Mouse (Mus musculus) heart, postnatal 4 days (tissue): ENCODE results near the gene Tifa. TPM values are rescaled to one million over a fixed set of nuclear protein-coding genes. Genes with fewer than 3 reads are reported as not detected.
"Not testable (repeated sequence)": the region's sequence is repeated elsewhere in the genome, so short reads cannot be mapped to it uniquely, and the experiment has no call there.

ENCODE experiments used
- DNase-seq: peaks from one replicate; pipeline ENCODE4 v3.0.0; 2021
- total RNA-seq, 2 experiments: library from RNA; stranded (reverse); gene quantifications; 2 replicates each; pipeline ENCODE4 v1.2.3; 2021

Tifa gene
- total RNA-seq: 1 to 10 TPM; 2.0 to 2.1 TPM

- peak; percentile 68 for DNase-seq
Measured at GRCm38 (mm10) chr3:127789500-127790191, at the start of gene Tifa. TSS of gene Tifa (plus strand) at chr3:127789805.

GRCm38 (mm10) chr3:127741473-127741872 lies 48.1 kb upstream of the Tifa start:
- DNase-seq: no peak

GRCm38 (mm10) chr3:127743614-127744365 lies 45.8 kb upstream of the Tifa start:
- DNase-seq: no peak

DNA sequence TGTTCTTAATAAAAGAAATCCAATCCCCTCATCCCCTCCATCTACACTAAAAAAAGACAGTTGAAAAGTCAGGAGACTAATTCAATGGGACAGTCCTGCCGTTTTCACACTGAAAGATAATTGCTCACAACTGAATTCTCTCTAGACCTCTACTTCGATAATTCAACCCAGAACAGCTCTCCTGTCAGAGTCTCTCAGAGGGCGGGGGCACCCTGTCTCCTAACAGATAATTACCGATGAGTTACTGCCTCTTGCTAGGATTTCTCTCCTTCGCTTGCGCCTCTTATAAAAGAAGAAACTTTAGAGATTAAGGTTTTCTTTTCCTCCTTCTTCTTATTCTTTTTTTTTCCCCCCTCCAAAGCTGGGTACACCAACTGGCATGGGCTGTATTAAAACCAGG lies 44.1 kb upstream of the Tifa start:
- DNase-seq: no peak

DNA sequence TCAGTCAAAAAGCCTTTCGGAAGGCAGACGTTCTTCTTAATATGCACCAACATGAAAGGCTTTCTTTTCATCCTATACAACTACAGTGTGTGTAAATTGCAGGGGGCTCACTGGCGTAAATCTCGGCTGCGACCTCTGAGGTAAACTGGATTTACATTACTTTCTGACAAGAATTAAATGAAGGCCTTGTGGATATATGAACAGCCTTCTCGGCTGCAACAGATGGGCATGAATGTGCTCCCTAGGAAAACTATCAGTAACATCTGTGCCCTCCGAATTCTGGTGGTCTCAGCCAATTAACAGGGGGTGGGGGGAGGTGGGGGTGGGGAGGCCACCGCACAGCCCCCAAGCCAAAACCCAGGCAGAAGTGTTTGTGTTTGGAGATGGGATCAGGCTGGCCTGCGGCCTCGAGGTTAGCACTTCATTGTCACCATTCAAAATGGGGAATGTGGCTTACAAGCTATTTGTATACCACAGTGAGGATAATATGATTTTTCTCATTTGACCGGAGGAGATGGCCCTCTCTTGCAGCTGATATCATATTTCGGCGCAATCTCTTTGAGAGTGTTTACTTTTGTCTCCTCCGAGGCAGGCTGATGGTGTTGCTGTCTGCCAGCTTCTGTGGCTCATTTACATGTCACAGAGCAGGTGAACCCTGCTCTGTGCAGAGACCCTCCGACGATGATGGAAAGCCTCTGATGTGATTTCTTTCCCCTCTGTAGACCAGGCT lies 43.5 kb upstream of the Tifa start:
- DNase-seq: no peak

DNA sequence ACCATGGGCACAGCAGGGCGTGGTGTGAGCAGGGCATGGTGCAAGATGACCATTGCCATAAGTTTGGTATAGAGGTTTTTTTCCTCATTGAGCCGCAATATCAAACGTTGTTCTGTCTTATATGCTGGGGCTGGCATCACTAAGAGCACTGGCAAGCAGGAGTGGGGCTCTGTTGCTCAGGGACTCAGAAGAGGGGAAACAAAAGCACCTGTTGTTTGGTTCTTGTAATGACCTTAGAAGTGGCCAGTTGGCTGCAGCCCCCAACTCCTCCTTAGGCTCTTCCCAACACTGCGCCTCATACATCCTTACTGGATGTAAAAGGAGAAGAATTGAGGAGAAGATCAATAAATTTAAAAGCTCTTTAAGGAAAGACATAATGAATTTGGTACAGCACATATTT lies 41.0 kb upstream of the Tifa start:
- DNase-seq: no peak

GRCm38 (mm10) chr3:127749266-127749665 lies 40.3 kb upstream of the Tifa start:
- no peak for DNase-seq

DNA sequence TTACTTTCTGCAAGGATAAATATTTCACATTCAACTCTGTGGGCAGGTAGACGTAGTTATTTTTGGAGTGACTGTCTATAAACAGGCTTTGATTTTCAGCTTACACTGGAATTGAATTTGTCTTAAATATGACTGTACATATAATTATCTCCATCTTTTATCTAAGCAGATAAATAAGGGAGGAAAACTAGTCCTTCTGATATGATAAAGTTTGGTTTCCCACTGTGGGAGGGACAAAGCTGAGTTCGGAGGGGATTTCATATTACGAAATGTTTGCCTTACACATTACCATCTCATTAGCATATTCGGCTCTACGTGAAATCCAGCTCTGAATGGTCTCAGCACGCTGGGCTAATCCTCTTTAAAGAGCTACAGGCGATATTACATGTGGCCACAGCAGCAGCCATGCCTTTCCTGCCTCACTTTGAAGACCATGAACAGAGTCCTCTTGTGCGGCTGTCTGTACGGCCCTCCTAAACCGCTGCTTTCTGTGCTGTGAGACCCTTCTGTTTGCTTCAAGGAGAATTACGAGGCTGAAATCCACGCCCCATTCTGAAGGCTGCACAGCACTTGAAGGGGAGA lies 39.5 kb upstream of the Tifa start:
- no peak for DNase-seq

DNA sequence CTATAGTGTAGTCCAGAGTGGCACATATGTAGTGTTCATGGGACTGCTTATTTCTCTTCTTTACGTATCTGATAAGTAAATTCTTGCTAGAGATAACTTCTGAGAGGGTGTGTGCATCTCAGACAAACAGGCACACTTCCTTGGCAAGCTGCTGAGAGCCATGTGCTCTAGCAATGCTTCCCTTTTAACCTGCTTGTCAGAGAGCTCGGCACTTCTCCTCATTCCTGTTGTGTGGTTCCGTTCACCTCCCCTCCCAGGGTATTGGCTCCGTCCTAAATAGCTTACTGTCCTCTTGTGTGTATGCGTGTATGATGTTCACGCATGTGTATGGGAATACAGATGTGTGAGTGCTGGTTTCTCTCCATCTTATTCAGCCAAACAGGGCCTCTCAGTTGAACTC lies 33.1 kb upstream of the Tifa start:
- no peak for DNase-seq

DNA sequence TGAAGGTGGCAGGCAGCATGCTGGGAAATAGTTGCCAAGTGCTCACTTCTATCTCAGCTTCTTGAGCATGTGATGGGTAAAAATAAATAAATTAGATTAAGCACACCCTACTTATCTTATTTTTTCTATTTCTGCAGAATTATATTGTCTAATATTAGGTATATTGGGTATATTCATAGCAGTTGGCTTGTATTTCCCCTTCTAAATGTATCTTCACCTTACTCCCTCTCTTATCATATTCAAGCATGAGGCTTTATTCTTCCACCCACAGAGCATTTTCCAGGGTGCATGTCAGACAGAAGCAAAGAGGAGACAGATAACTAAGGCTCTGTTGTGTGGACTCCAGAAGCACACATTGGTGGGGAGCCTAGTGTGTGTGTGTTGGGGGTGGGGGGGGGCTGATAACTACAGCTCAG lies 31.7 kb upstream of the Tifa start:
- no peak for DNase-seq

- DNase-seq: no peak
Measured at GRCm38 (mm10) chr3:127758806-127759205, 30.8 kb upstream of the Tifa start.

- DNase-seq: peak; percentile 35
Measured at GRCm38 (mm10) chr3:127759212-127759611, 30.4 kb upstream of the Tifa start.

- DNase-seq: no peak
Measured at GRCm38 (mm10) chr3:127762403-127762802, 27.2 kb upstream of the Tifa start.

DNA sequence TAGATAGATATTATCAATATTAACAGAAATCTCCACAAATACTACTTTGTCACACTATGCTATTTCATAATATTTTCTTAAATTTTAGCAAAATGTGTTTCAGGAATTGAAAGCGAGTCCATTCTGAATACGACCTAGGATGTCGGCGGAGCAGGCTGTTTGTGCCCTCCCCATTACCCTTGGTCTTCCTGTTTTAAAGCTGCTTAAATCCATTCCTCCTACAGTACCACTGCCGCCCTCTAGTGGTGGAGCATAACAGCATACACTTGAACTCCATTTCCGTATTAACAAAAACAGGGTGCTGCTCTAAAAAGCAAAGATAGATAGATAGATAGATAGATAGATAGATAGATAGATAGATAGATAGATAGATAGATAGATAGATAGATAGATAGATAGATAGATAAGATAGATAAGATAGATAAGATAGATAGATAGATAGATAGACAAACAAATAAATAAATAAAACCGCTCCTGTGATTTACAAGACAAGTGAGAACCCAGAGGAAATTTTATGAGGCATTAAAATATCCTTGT lies 26.5 kb upstream of the Tifa start:
- peak; percentile 86 for DNase-seq

- DNase-seq: peak; percentile 12
Measured at GRCm38 (mm10) chr3:127764541-127764940, 25.1 kb upstream of the Tifa start.

GRCm38 (mm10) chr3:127765971-127766370 lies 23.6 kb upstream of the Tifa start:
- no peak for DNase-seq

DNA sequence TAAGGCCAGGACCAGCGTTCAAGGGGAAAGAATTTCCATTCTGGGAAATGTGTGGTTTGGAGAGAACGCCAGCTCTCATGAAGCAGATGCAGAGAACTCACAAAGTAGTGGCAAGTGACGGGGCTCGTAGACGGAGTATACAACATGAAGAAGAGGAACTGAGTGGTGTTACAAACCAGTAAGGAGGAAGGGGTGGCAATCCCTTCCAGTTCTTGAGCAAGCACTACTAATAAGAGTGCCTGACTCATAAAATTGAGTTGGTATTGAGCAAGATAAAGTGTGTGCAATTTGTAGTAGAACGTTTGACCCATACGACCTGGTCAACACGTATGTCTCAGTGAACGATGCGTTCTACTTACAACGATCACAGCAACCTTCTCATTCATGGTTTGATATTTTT lies 20.5 kb upstream of the Tifa start:
- no peak for DNase-seq

DNA sequence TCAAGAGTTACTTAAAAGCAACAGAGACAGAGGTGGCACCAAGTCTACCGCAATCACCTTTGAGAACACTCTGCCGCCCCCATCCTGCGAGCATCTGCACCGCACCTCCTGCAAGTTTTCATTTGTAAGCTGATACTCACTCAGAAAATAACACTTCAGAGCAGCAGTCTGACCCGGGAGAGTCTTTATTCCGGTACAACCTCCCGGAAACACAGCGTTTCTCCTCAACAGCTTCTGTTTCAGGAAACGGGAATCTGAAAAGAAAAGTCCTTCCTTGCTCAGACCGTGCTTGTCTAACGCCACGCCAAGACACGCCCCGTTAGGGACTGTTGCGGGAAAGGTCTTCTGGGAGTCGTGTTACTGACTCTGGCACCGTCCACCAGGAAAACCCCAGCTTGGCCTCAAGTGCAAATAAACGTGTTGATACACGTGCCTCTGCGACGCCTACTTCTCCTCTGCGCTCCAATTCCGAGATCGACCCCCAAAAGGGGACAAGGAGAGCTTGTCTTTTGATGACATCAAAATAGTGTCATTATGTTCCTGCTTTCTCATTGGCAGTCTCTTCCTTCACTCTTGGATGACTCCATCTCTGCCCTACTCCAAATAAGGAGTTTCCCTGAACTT lies 9.5 kb upstream of the Tifa start, which contains the start of gene Alpk1:
Gene Alpk1 (minus strand): TSS at position 507 of the 624 bp plus-strand sequence.
- DNase-seq: peak; percentile 76

GRCm38 (mm10) chr3:127780921-127781320 lies 8.7 kb upstream of the Tifa start:
- DNase-seq: no peak

DNA sequence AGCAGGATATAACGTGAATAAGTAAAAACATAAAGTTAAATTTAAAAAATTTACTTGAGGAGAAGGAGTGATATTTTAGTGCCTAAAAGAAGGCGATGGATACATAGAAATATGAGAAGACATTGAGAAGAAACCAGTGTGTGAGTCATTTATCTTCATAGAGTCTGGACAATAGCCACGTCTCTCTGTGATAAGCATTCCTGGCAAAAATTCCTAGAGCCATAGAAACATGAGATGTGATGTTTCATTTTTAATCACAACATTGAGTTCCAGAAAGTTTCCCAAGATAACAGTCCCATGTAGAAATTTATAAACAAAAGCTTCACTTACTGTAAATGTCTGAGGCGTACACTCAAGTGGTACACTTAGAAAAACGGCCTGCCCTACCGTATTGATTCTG lies 6.7 kb upstream of the Tifa start:
- DNase-seq: no peak

GRCm38 (mm10) chr3:127783680-127784079 lies 5.9 kb upstream of the Tifa start:
- DNase-seq: not testable (repeated sequence)

GRCm38 (mm10) chr3:127787032-127787431 lies 2.6 kb upstream of the Tifa start:
- no peak for DNase-seq
